Mouse (Mus musculus) neural tube, embryonic 13.5 days (tissue): Measurements from ENCODE around the gene Tfdp2. TPM values are rescaled to one million over a fixed set of nuclear protein-coding genes. Genes with fewer than 3 reads are reported as not detected.
"Not testable (repeated sequence)": the region's sequence is repeated elsewhere in the genome, so short reads cannot be mapped to it uniquely, and the experiment has no call there.

Source experiments
- ATAC-seq: fragments of 200-750 bp; cut with Nextera tagmentation; 2 replicates; pipeline ENCODE4 v1.8.0; 2017; ENCODE audit warnings: low read depth, mild to moderate bottlenecking, moderate TSS enrichment, moderate library complexity
- H3K27ac ChIP-seq: fragments of 300-500 bp; sonication (generic); replicated peaks from 2 replicates; pipeline ENCODE4 v1.5.1; 2015; ENCODE audit warnings: moderate library complexity, mild to moderate bottlenecking, inconsistent platforms
- H3K27me3 ChIP-seq: fragments of 300-500 bp; sonication (generic); 2 replicates; pipeline ENCODE4 v1.6.1; 2015; ENCODE audit warnings: mild to moderate bottlenecking, inconsistent platforms
- H3K36me3 ChIP-seq: fragments of 300-500 bp; sonication (generic); 2 replicates; pipeline ENCODE4 v1.6.1; 2015; ENCODE audit warnings: mild to moderate bottlenecking, inconsistent platforms
- H3K4me1 ChIP-seq: fragments of 300-500 bp; sonication (generic); replicated peaks from 2 replicates; pipeline ENCODE4 v1.6.1; 2015; ENCODE audit warnings: inconsistent platforms
- H3K4me2 ChIP-seq: fragments of 300-500 bp; sonication (generic); 2 replicates; pipeline ENCODE4 v1.6.1; 2015; ENCODE audit warnings: inconsistent platforms, mild to moderate bottlenecking, moderate library complexity
- H3K4me3 ChIP-seq: fragments of 300-500 bp; sonication (generic); 2 replicates; pipeline ENCODE4 v1.5.1; 2015; ENCODE audit warnings: mild to moderate bottlenecking, inconsistent platforms
- H3K9ac ChIP-seq: fragments of 300-500 bp; sonication (generic); 2 replicates; pipeline ENCODE4 v1.6.1; 2015; ENCODE audit warnings: moderate library complexity, mild to moderate bottlenecking, inconsistent platforms
- H3K9me3 ChIP-seq: fragments of 300-500 bp; sonication (generic); 2 replicates; pipeline ENCODE4 v1.6.1; 2016; ENCODE audit warnings: inconsistent platforms
- WGBS: fragments of 180-500 bp; shearing (Covaris S2); methylation state at CpG from one replicate; pipeline ENCODE4 v1.1.7; 2015; 5-methylcytosine and 5-hydroxymethylcytosine counted together
- polyA plus RNA-seq: library from polyadenylated mRNA; unstranded; fragments of >200 nt; fragmentation: Nextera tagmentation; extraction: Ambion mirVana; gene quantifications from 2 replicates; pipeline ENCODE4 v1.2.1, GENCODE M21; 2015

The Tfdp2 gene
- polyA plus RNA-seq, 1 experiment from 2014 or later: 21.4 TPM

- Histone ChIP-seq H3K36me3 (peaks cover 20% of the 10 kb centered on the region), H3K9me3 (no peaks in the 10 kb centered on the region), H3K4me3 (no peak overlapping the region), H3K27ac (no peak overlapping the region), H3K9ac (no peak overlapping the region), H3K4me1 (peaks cover 9% of the 10 kb centered on the region), H3K4me2 (no peak overlapping the region), H3K27me3 (no peaks in the 10 kb centered on the region)
- 79% methylated on average over 6 of the region's 6 CpGs for WGBS
- ATAC-seq: no peak
Measured at GRCm38 (mm10) chr9:96320551-96320980, 124.5 kb downstream of the Tfdp2 start.

GRCm38 (mm10) chr9:96322411-96323152 lies 126.5 kb downstream of the Tfdp2 start:
- ATAC-seq: no peak
- no peaks in the 10 kb centered on the region for H3K9me3 ChIP-seq
- no peak overlapping the region for H3K4me2 ChIP-seq
- H3K4me3 ChIP-seq: no peak overlapping the region
- no peak overlapping the region for H3K9ac ChIP-seq
- H3K27me3 ChIP-seq: no peaks in the 10 kb centered on the region
- H3K36me3 ChIP-seq: peaks cover 16% of the 10 kb centered on the region
- peaks cover 9% of the 10 kb centered on the region for H3K4me1 ChIP-seq
- 89% methylated on average over 15 of the region's 15 CpGs for WGBS
- H3K27ac ChIP-seq: no peak overlapping the region

- WGBS: 47% methylated on average over 4 of the region's 4 CpGs
- no peak overlapping the region for H3K27ac ChIP-seq
- peak; percentile 74 for ATAC-seq
Measured at GRCm38 (mm10) chr9:96324502-96324901, 128.4 kb downstream of the Tfdp2 start.

GRCm38 (mm10) chr9:96326496-96326923 lies 130.4 kb downstream of the Tfdp2 start:
- H3K27ac ChIP-seq: no peak overlapping the region
- no peak overlapping the region for H3K4me3 ChIP-seq
- H3K9ac ChIP-seq: no peak overlapping the region
- H3K27me3 ChIP-seq: no peaks in the 10 kb centered on the region
- 88% methylated on average over 6 of the region's 6 CpGs for WGBS
- peaks cover 11% of the 10 kb centered on the region; the same call in 1 of the 2 replicates for H3K36me3 ChIP-seq
- H3K9me3 ChIP-seq: no peaks in the 10 kb centered on the region
- no peak for ATAC-seq
- peaks cover 9% of the 10 kb centered on the region for H3K4me1 ChIP-seq
- no peak overlapping the region for H3K4me2 ChIP-seq

More at GRCm38 (mm10) chr9:96324502-96324901, 128.4 kb downstream of the Tfdp2 start:
- H3K9ac ChIP-seq: no peak overlapping the region
- no peaks in the 10 kb centered on the region for H3K27me3 ChIP-seq
- no peaks in the 10 kb centered on the region for H3K9me3 ChIP-seq
- H3K4me1 ChIP-seq: peaks cover 9% of the 10 kb centered on the region
- no peak overlapping the region for H3K4me3 ChIP-seq
- no peaks in the 10 kb centered on the region for H3K36me3 ChIP-seq
- no peak overlapping the region for H3K4me2 ChIP-seq

- Histone ChIP-seq H3K9me3 (no peaks in the 10 kb centered on the region), H3K4me3 (no peak overlapping the region), H3K27ac (no peak overlapping the region), H3K4me2 (no peak overlapping the region), H3K36me3 (peaks cover 25% of the 10 kb centered on the region), H3K9ac (no peak overlapping the region), H3K4me1 (peaks cover 9% of the 10 kb centered on the region), H3K27me3 (no peaks in the 10 kb centered on the region)
- 93% methylated on average over 4 of the region's 4 CpGs for WGBS
- ATAC-seq: no peak
Measured at GRCm38 (mm10) chr9:96328226-96328625, 132.2 kb downstream of the Tfdp2 start.

- Histone ChIP-seq H3K4me3 (no peak overlapping the region), H3K9me3 (no peaks in the 10 kb centered on the region), H3K27me3 (no peaks in the 10 kb centered on the region), H3K27ac (no peak overlapping the region), H3K4me1 (no peaks in the 10 kb centered on the region), H3K4me2 (no peak overlapping the region), H3K36me3 (peaks cover 49% of the 10 kb centered on the region), H3K9ac (no peak overlapping the region)
- WGBS: 89% methylated on average over 5 of the region's 5 CpGs
- no peak for ATAC-seq
Measured at GRCm38 (mm10) chr9:96331146-96331545, 135.1 kb downstream of the Tfdp2 start.

GRCm38 (mm10) chr9:96345750-96346149 lies 149.7 kb downstream of the Tfdp2 start:
- WGBS: 92% methylated on average over 3 of the region's 3 CpGs

GRCm38 (mm10) chr9:96348885-96349284 lies 152.8 kb downstream of the Tfdp2 start:
- Histone ChIP-seq H3K9me3 (no peaks in the 10 kb centered on the region), H3K4me1 (0 out of 2 replicates have a peak, but pooled peaks cover 2% of the 10 kb centered on the region), H3K9ac (no peak overlapping the region), H3K4me3 (no peak overlapping the region), H3K27ac (no peak overlapping the region), H3K27me3 (no peaks in the 10 kb centered on the region), H3K36me3 (peaks cover 9% of the 10 kb centered on the region), H3K4me2 (no peak overlapping the region)
- ATAC-seq: no peak
- 88% methylated on average over 5 of the region's 5 CpGs for WGBS

More at GRCm38 (mm10) chr9:96345750-96346149, 149.7 kb downstream of the Tfdp2 start:
- Histone ChIP-seq H3K27ac (no peak overlapping the region), H3K9ac (no peak overlapping the region), H3K4me3 (no peak overlapping the region), H3K9me3 (no peaks in the 10 kb centered on the region), H3K27me3 (no peaks in the 10 kb centered on the region), H3K4me2 (no peak overlapping the region), H3K4me1 (no peaks in the 10 kb centered on the region), H3K36me3 (peaks cover 37% of the 10 kb centered on the region)
- no peak for ATAC-seq

- no peak overlapping the region for H3K9ac ChIP-seq
- WGBS: 42% methylated on average over 4 of the region's 4 CpGs
- no peak overlapping the region for H3K4me2 ChIP-seq
Measured at GRCm38 (mm10) chr9:96350010-96350409, 153.9 kb downstream of the Tfdp2 start.

GRCm38 (mm10) chr9:96350476-96350875 lies 154.4 kb downstream of the Tfdp2 start:
- no peak overlapping the region for H3K4me2 ChIP-seq
- H3K4me3 ChIP-seq: no peak overlapping the region
- H3K36me3 ChIP-seq: no peaks in the 10 kb centered on the region
- H3K9ac ChIP-seq: no peak overlapping the region
- no peaks in the 10 kb centered on the region for H3K27me3 ChIP-seq
- no peak for ATAC-seq
- 0 out of 2 replicates have a peak, but pooled peaks cover 6% of the 10 kb centered on the region for H3K4me1 ChIP-seq
- 59% methylated on average over 3 of the region's 3 CpGs for WGBS
- peak overlapping the region; percentile 20; the same call in 1 of the 2 replicates for H3K27ac ChIP-seq
- no peaks in the 10 kb centered on the region for H3K9me3 ChIP-seq

More at GRCm38 (mm10) chr9:96350010-96350409, 153.9 kb downstream of the Tfdp2 start:
- peaks cover under 1% of the 10 kb centered on the region; the same call in 1 of the 2 replicates for H3K36me3 ChIP-seq
- no peak overlapping the region for H3K4me3 ChIP-seq
- 0 out of 2 replicates have a peak, but pooled peaks cover 6% of the 10 kb centered on the region for H3K4me1 ChIP-seq
- H3K27ac ChIP-seq: peak overlapping the region; percentile 20; the same call in 1 of the 2 replicates
- H3K9me3 ChIP-seq: no peaks in the 10 kb centered on the region
- ATAC-seq: peak; percentile 69; the same call in 1 of the 2 replicates
- no peaks in the 10 kb centered on the region for H3K27me3 ChIP-seq

- not testable (repeated sequence) for H3K27me3 ChIP-seq, H3K9me3 ChIP-seq, H3K27ac ChIP-seq, ATAC-seq, H3K9ac ChIP-seq, H3K36me3 ChIP-seq, H3K4me3 ChIP-seq, H3K4me2 ChIP-seq
- H3K4me1 ChIP-seq: 0 out of 2 replicates have a peak, but pooled peaks cover 10% of the 10 kb centered on the region
- 88% methylated on average over 6 of the region's 6 CpGs for WGBS
Measured at GRCm38 (mm10) chr9:96351771-96352170, 155.7 kb downstream of the Tfdp2 start.

- Histone ChIP-seq H3K4me2 (no peak overlapping the region), H3K9ac (no peak overlapping the region), H3K9me3 (no peaks in the 10 kb centered on the region), H3K36me3 (no peaks in the 10 kb centered on the region), H3K4me1 (0 out of 2 replicates have a peak, but pooled peaks cover 10% of the 10 kb centered on the region), H3K27ac (no peak overlapping the region), H3K4me3 (no peak overlapping the region), H3K27me3 (no peaks in the 10 kb centered on the region)
- ATAC-seq: no peak
- 83% methylated on average over 12 of the region's 12 CpGs for WGBS
Measured at GRCm38 (mm10) chr9:96353121-96353769, 157.2 kb downstream of the Tfdp2 start.
